Mouse (Mus musculus): ENCODE measurements at regions not wholly inside any gene's neighbourhood (a gene's known extent, or its start where the extent isn't known, plus 50 kb on each side); places are given as distances from the start of the nearest gene placed in this dataset.
"Not testable (repeated sequence)": the region's sequence is repeated elsewhere in the genome, so short reads cannot be mapped to it uniquely, and the experiment has no call there.

GRCm38 (mm10) chr1:13042326-13042725 is 1628.4 kb downstream of the A830018L16Rik start:
- Histone ChIP-seq H3K4me3 (ENCODE audit: insufficient read depth, low read depth, low read length) (no peak overlapping the region), H3K27me3 (replicated peaks; ENCODE audit: control insufficient read depth, insufficient read depth, low read length) (no peaks in the 10 kb centered on the region), H3K27ac (ENCODE audit: insufficient read depth, low read depth, low read length) (no peak overlapping the region), H3K36me3 (ENCODE audit: control insufficient read depth, insufficient read depth, low read length) (no peaks in the 10 kb centered on the region), H3K4me1 (ENCODE audit: control insufficient read depth, insufficient read depth, low read length) (no peaks in the 10 kb centered on the region)
- no peak for DNase-seq
- no peak for TF ChIP-seq CTCF (conservative IDR thresholded peaks at IDR 0.05; ENCODE audit: insufficient read depth, insufficient read length, low read depth, low read length)
- no peak for TF ChIP-seq POLR2A (IDR thresholded peaks at IDR 0.05; ENCODE audit: low read depth, low read length)

GRCm38 (mm10) chr1:13050140-13050775 is 1636.4 kb downstream of the A830018L16Rik start:
- Histone ChIP-seq H3K4me1 (ENCODE audit: control insufficient read depth, insufficient read depth, low read length) (no peaks in the 10 kb centered on the region), H3K27ac (ENCODE audit: insufficient read depth, low read depth, low read length) (no peak overlapping the region), H3K4me3 (ENCODE audit: insufficient read depth, low read depth, low read length) (no peak overlapping the region), H3K36me3 (ENCODE audit: control insufficient read depth, insufficient read depth, low read length) (no peaks in the 10 kb centered on the region), H3K27me3 (replicated peaks; ENCODE audit: control insufficient read depth, insufficient read depth, low read length) (no peaks in the 10 kb centered on the region)
- peak; percentile 46 for DNase-seq
- TF ChIP-seq CTCF (conservative IDR thresholded peaks at IDR 0.05; ENCODE audit: insufficient read depth, insufficient read length, low read depth, low read length) = peak; percentile 71
- TF ChIP-seq POLR2A (IDR thresholded peaks at IDR 0.05; ENCODE audit: low read depth, low read length) = no peak
- 17% methylated on average over 17 of the region's 17 CpGs for WGBS

DNA sequence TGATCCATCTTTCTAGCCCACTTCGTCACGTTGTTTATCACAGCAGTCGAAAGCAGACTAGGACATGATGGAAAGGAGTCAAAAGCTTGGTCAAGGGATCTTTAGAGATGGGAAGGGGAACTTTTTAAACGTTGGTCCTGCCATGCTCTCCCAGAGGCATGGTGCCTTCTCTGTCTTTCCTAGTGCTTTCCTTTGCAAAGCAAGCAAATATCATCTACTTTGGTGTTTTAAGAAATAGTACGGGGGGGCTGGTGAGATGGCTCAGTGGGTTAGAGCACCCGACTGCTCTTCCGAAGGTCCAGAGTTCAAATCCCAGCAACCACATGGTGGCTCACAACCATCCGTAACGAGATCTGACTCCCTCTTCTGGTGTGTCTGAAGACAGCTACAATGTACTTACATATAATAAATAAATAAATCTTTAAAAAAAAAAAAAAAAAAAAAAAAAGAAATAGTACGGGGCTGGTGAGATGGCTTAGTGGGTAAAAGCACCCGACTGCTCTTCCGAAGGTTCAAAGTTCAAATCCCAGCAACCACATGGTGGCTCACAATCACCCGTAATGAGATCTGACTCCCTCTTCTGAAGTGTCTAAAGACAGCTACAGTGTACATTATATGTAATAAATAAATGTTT is 1637.6 kb downstream of the A830018L16Rik start:
- not testable (repeated sequence) for H3K27ac ChIP-seq (ENCODE audit: insufficient read depth, low read depth, low read length); H3K27me3 ChIP-seq (replicated peaks; ENCODE audit: control insufficient read depth, insufficient read depth, low read length); H3K4me1 ChIP-seq (ENCODE audit: control insufficient read depth, insufficient read depth, low read length); DNase-seq; H3K4me3 ChIP-seq (ENCODE audit: insufficient read depth, low read depth, low read length); H3K36me3 ChIP-seq (ENCODE audit: control insufficient read depth, insufficient read depth, low read length)
- 65% methylated on average over 12 of the region's 13 CpGs for WGBS

GRCm38 (mm10) chr1:13052067-13052460 is 1638.2 kb downstream of the A830018L16Rik start:
- H3K27ac ChIP-seq (ENCODE audit: insufficient read depth, low read depth, low read length) = no peak overlapping the region
- no peaks in the 10 kb centered on the region for H3K36me3 ChIP-seq (ENCODE audit: control insufficient read depth, insufficient read depth, low read length)
- H3K27me3 ChIP-seq (replicated peaks; ENCODE audit: control insufficient read depth, insufficient read depth, low read length) = no peaks in the 10 kb centered on the region
- TF ChIP-seq CTCF (conservative IDR thresholded peaks at IDR 0.05; ENCODE audit: insufficient read depth, insufficient read length, low read depth, low read length) (peak; percentile 65), POLR2A (IDR thresholded peaks at IDR 0.05; ENCODE audit: low read depth, low read length) (no peak)
- H3K4me1 ChIP-seq (ENCODE audit: control insufficient read depth, insufficient read depth, low read length) = no peaks in the 10 kb centered on the region
- WGBS = 12% methylated on average over 7 of the region's 7 CpGs
- peak; percentile 47 for DNase-seq
- no peak overlapping the region for H3K4me3 ChIP-seq (ENCODE audit: insufficient read depth, low read depth, low read length)

DNA sequence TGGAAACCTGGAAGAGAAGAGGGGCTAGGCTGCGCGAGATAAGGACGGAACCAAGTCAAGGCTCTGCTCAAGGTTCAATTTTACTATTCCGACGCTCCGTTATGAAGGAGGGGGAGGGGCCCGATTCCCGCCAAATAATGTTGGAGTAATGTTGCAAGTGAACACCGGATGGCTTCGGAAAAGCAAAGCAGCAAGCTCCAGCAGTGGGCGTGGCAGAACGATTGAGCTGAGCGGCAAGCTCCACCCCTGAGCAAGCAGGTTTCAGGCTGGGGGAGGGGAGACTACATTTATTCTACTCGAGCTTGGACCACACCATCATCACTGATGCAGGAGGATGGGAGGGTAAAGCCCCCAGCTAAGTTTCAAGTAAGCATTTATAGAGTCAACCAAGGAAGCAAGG is 1643.8 kb downstream of the A830018L16Rik start:
- Histone ChIP-seq H3K4me3 (ENCODE audit: insufficient read depth, low read depth, low read length) (no peak overlapping the region), H3K36me3 (ENCODE audit: control insufficient read depth, insufficient read depth, low read length) (no peaks in the 10 kb centered on the region), H3K27me3 (replicated peaks; ENCODE audit: control insufficient read depth, insufficient read depth, low read length) (no peaks in the 10 kb centered on the region), H3K27ac (ENCODE audit: insufficient read depth, low read depth, low read length) (no peak overlapping the region), H3K4me1 (ENCODE audit: control insufficient read depth, insufficient read depth, low read length) (no peaks in the 10 kb centered on the region)
- DNase-seq = no peak
- 29% methylated on average over 14 of the region's 14 CpGs for WGBS
- no peak for TF ChIP-seq CTCF (conservative IDR thresholded peaks at IDR 0.05; ENCODE audit: insufficient read depth, insufficient read length, low read depth, low read length)
- no peak for TF ChIP-seq POLR2A (IDR thresholded peaks at IDR 0.05; ENCODE audit: low read depth, low read length)

DNA sequence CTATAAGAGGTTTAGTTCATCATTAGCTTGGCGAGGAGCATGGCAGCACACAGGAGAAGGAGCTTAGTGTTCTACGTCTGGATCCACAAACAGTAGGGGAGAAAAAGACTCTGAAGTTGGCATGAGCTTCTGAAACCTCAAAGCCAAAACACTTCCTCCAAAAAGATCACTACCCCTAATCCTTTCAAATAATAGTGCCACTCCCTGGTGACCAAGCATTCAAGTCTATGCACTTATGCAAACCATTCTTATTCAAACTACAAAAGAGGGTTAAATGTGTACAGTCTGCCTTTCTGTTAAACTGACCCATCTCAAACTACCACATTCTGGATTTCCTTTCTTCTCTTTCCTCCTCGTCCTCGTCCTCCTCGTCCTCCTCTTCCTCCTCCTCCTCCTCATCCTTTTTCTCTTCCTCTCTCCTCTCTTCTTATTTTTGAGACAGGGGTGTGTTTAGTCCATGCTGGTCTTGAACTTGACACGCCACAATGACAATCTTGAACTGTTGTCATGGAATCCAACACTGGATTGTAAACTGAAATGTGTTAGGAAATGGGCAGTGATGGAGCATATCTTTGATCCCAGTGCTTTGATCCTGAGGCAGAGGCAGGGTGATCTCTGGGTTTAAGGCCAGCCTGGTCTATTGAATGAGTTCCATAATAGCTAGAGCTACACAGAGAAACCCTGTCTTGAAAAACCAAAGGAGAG is 1645.9 kb downstream of the A830018L16Rik start:
- WGBS = 66% methylated on average over 6 of the region's 6 CpGs
- Histone ChIP-seq H3K4me3 (ENCODE audit: insufficient read depth, low read depth, low read length) (no peak overlapping the region), H3K4me1 (ENCODE audit: control insufficient read depth, insufficient read depth, low read length) (no peaks in the 10 kb centered on the region), H3K27ac (ENCODE audit: insufficient read depth, low read depth, low read length) (no peak overlapping the region), H3K27me3 (replicated peaks; ENCODE audit: control insufficient read depth, insufficient read depth, low read length) (no peaks in the 10 kb centered on the region), H3K36me3 (ENCODE audit: control insufficient read depth, insufficient read depth, low read length) (no peaks in the 10 kb centered on the region)
- no peak for DNase-seq
- TF ChIP-seq POLR2A (IDR thresholded peaks at IDR 0.05; ENCODE audit: low read depth, low read length) (no peak), CTCF (conservative IDR thresholded peaks at IDR 0.05; ENCODE audit: insufficient read depth, insufficient read length, low read depth, low read length) (no peak)
